Mouse (Mus musculus): ENCODE data around the gene Gm10228. TPM values are rescaled to one million over a fixed set of nuclear protein-coding genes. Genes with fewer than 3 reads are reported as not detected.

Gm10228 gene
- polyA plus RNA-seq (2012; rRNA removed; ENCODE audit: low replicate concordance) = not detected in 2 replicates

DNA sequence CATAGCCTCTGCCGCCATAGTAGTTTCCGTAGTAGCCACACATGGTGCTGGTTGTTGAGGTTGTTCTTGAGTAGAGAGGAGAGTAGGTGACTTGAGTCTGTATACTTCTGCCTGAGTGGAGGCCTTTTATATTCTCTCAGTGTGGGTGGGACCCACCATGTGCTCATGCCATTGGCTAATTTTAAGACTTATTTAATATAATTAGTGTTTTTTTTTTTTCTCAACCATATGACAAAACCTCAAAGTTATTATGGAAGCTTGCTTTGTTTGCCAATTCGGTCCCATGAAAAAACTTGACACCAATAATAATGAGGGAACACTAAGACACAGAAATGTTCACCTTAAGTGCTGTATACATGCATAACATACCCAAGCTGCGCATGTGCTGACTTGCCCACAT lies at the start of gene Gm10228:
TSS of gene Gm10228 (minus strand) at position 101 of the 400 bp plus-strand sequence.

DNA sequence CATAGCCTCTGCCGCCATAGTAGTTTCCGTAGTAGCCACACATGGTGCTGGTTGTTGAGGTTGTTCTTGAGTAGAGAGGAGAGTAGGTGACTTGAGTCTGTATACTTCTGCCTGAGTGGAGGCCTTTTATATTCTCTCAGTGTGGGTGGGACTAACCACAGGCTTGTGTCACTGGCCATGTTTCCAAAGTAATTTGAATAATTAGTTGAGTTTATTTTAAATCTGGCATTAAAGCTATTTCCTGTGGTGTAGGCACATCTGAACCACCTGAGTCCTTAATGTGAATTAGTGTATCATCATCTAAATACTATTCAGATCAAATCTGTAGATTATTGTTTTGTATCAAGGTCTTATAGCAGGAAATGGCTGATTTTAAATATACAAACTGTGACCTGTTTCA lies 22.6 kb upstream of the Gm10228 start, which contains the start of gene 1110025L11Rik:
TSS of gene 1110025L11Rik (minus strand) at position 101 of the 400 bp plus-strand sequence.

DNA sequence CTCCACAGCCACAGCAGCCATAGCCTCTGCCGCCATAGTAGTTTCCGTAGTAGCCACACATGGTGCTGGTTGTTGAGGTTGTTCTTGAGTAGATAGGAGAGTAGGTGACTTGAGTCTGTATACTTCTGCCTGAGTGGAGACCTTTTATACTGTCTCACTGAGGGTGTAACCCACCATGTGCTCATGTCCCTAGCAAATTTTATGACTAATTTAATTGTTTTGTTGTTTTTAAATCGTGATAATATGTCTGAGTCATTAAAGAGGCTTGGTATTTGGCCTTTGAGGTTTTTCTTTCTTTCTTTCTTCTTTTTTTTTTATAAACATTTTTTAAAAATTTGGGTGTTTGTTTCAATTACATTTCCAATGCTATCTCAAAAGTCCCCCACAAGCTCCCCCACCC lies 6.5 kb upstream of the Gm10228 start, which contains the start of gene Krtap6-5:
TSS of gene Krtap6-5 (minus strand) at position 101 of the 400 bp plus-strand sequence.

GRCm38 (mm10) chr16:89031399-89031798 lies 9.9 kb downstream of the Gm10228 start, which contains the start of gene Krtap6-1:
Gene Krtap6-1 (plus strand): TSS chr16:89031699.

DNA sequence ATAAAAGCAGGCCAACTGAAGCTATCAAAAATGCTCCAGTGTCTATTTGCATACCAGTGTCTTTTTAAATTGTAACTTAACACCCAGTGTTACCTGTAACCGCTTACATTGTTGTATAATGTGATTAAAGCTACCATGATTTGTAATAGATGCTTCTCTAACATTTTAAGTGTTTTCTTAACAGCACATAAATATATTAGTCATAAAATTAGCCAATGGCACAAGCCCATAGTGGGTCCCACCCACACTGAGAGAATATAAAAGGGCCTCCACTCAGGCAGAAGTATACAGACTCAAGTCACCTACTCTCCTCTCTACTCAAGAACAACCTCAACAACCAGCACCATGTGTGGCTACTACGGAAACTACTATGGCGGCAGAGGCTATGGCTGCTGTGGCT lies 26.3 kb downstream of the Gm10228 start, which contains the start of gene Gm10229:
TSS of gene Gm10229 (plus strand) at position 301 of the 400 bp plus-strand sequence.

GRCm38 (mm10) chr16:89010659-89011058 lies 30.6 kb downstream of the Gm10228 start, which contains the start of gene Krtap22-2:
Gene Krtap22-2 (minus strand): TSS chr16:89010759.

Other genes starting within 250 kb of the Gm10228 start
- not detected in 2 replicates for gene Gm20741, start 229.3 kb downstream of the Gm10228 start, polyA plus RNA-seq (2012; rRNA removed; ENCODE audit: low replicate concordance)
- not detected in 2 replicates for gene Krtap15, start 221.3 kb downstream of the Gm10228 start, polyA plus RNA-seq (2012; rRNA removed; ENCODE audit: low replicate concordance)
- not detected in 2 replicates for gene Krtap14, start 215.3 kb downstream of the Gm10228 start, polyA plus RNA-seq (2012; rRNA removed; ENCODE audit: low replicate concordance)
- gene Krtap19-1, start 172.1 kb downstream of the Gm10228 start, polyA plus RNA-seq (2012; rRNA removed; ENCODE audit: low replicate concordance) = not detected in 2 replicates
- gene Krtap19-2, start 167.2 kb downstream of the Gm10228 start, polyA plus RNA-seq (2012; rRNA removed; ENCODE audit: low replicate concordance) = not detected in 2 replicates
- gene Krtap19-3, start 163.4 kb downstream of the Gm10228 start, polyA plus RNA-seq (2012; rRNA removed; ENCODE audit: low replicate concordance) = not detected in 2 replicates
- gene Krtap19-4, start 156.4 kb downstream of the Gm10228 start, polyA plus RNA-seq (2012; rRNA removed; ENCODE audit: low replicate concordance) = not detected in 2 replicates
- not detected in 2 replicates for gene Krtap19-5, start 145.0 kb downstream of the Gm10228 start, polyA plus RNA-seq (2012; rRNA removed; ENCODE audit: low replicate concordance)
- gene Krtap19-9b, start 109.2 kb downstream of the Gm10228 start, polyA plus RNA-seq (2012; rRNA removed; ENCODE audit: low replicate concordance) = not detected in 2 replicates
- not detected in 2 replicates for gene Krtap16-3, start 78.6 kb downstream of the Gm10228 start, polyA plus RNA-seq (2012; rRNA removed; ENCODE audit: low replicate concordance)
- not detected in 2 replicates for gene Krtap22-2, start 30.7 kb downstream of the Gm10228 start, polyA plus RNA-seq (2012; rRNA removed; ENCODE audit: low replicate concordance)
- not detected in 2 replicates for gene Gm10229, start 26.2 kb downstream of the Gm10228 start, polyA plus RNA-seq (2012; rRNA removed; ENCODE audit: low replicate concordance)
- gene Krtap6-1, start 9.8 kb downstream of the Gm10228 start, polyA plus RNA-seq (2012; rRNA removed; ENCODE audit: low replicate concordance) = not detected in 2 replicates
- gene Krtap6-5, start 6.4 kb upstream of the Gm10228 start, polyA plus RNA-seq (2012; rRNA removed; ENCODE audit: low replicate concordance) = not detected in 2 replicates
- not detected in 2 replicates for gene 1110025L11Rik, start 22.5 kb upstream of the Gm10228 start, polyA plus RNA-seq (2012; rRNA removed; ENCODE audit: low replicate concordance)
- gene Krtap6-3, start 42.5 kb upstream of the Gm10228 start, polyA plus RNA-seq (2012; rRNA removed; ENCODE audit: low replicate concordance) = not detected in 2 replicates
- not detected in 2 replicates for gene Gm6358, start 99.4 kb upstream of the Gm10228 start, polyA plus RNA-seq (2012; rRNA removed; ENCODE audit: low replicate concordance)
- gene Gm10061, start 109.6 kb upstream of the Gm10228 start, polyA plus RNA-seq (2012; rRNA removed; ENCODE audit: low replicate concordance) = not detected in 2 replicates
- not detected in 2 replicates for gene Gm9789, start 116.5 kb upstream of the Gm10228 start, polyA plus RNA-seq (2012; rRNA removed; ENCODE audit: low replicate concordance)
- gene Gm7735, start 128.0 kb upstream of the Gm10228 start, polyA plus RNA-seq (2012; rRNA removed; ENCODE audit: low replicate concordance) = not detected in 2 replicates
- gene 1110057P08Rik, start 133.3 kb upstream of the Gm10228 start, polyA plus RNA-seq (2012; rRNA removed; ENCODE audit: low replicate concordance) = not detected in 2 replicates
- not detected in 2 replicates for gene Krtap20-2, start 164.4 kb upstream of the Gm10228 start, polyA plus RNA-seq (2012; rRNA removed; ENCODE audit: low replicate concordance)

Measured in subcutaneous adipose tissue, adult 2 months (tissue).